Mouse (Mus musculus): ENCODE measurements around the gene Gm45015.
A peak's percentile ranks its signal among the peaks of the same experiment; 100 is the strongest.

DNA sequence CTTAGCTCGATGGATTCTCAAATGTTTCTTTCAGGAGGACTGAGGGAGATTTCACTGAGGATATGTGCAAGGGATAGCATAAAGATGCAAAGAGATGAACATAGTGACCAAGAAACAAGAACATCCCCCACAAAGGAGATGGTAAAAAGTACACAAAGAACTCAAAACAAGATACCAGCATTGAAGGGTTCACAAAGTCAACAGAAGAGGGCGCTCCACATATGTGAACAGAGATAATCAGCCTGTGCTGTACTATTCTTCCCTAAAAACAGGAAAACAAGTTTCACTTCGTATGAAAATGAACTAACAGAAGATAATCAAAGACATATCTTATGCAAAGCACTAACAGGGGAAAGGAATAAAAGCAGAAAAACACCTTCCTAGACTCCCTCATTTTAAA lies 24.1 kb downstream of the Gm45015 start:
- TF ChIP-seq GABPA (IDR thresholded peaks at IDR 0.05; ENCODE audit: low read depth, low read length) (no peak), CHD1 (IDR thresholded peaks at IDR 0.05; ENCODE audit: low read depth, low read length) (no peak), SMC3 (IDR thresholded peaks at IDR 0.05; ENCODE audit: low read depth, low read length) (peak; percentile 77), UBTF (IDR thresholded peaks at IDR 0.05; ENCODE audit: borderline replicate concordance, insufficient read depth, low read depth, low read length) (no peak), EP300 (IDR thresholded peaks at IDR 0.05; ENCODE audit: low read depth in 1 of 2, low read length in 2 of 2) (no peak), POLR2A (IDR thresholded peaks at IDR 0.05; ENCODE audit: control insufficient read depth in 1 of 2, insufficient read depth in 1 of 2, low read depth in 1 of 2, low read length in 2 of 2, poor library complexity in 1 of 2) (no peak), POLR2AphosphoS2 (IDR thresholded peaks at IDR 0.05; ENCODE audit: low read length) (no peak)
